Mouse (Mus musculus) midbrain, embryonic 12.5 days (tissue): Measurements from ENCODE around the gene 1700109H08Rik. TPM values are rescaled to one million over a fixed set of nuclear protein-coding genes. Genes with fewer than 3 reads are reported as not detected.
"Not testable (repeated sequence)": the region's sequence is repeated elsewhere in the genome, so short reads cannot be mapped to it uniquely, and the experiment has no call there.

Experiments used
- ATAC-seq: fragments of 200-750 bp; cut with Nextera tagmentation; 2 replicates; pipeline ENCODE4 v1.8.0; 2017; ENCODE audit warnings: low read depth, moderate TSS enrichment, moderate library complexity; ENCODE audit not compliant: low FRiP score
- H3K27ac ChIP-seq: fragments of 300-500 bp; sonication (generic); replicated peaks from 2 replicates; pipeline ENCODE4 v1.5.1; 2016; ENCODE audit warnings: mild to moderate bottlenecking
- H3K27me3 ChIP-seq: fragments of 300-500 bp; sonication (generic); 2 replicates; pipeline ENCODE4 v1.6.1; 2016; ENCODE audit warnings: mild to moderate bottlenecking
- H3K36me3 ChIP-seq: fragments of 300-500 bp; sonication (generic); 2 replicates; pipeline ENCODE4 v1.6.1; 2016
- H3K4me1 ChIP-seq: fragments of 300-500 bp; sonication (generic); 2 replicates; pipeline ENCODE4 v1.6.1; 2016
- H3K4me2 ChIP-seq: fragments of 300-500 bp; sonication (generic); replicated peaks from 2 replicates; pipeline ENCODE4 v1.6.1; 2016; ENCODE audit warnings: mild to moderate bottlenecking, moderate library complexity
- H3K4me3 ChIP-seq: fragments of 300-500 bp; sonication (generic); 2 replicates; pipeline ENCODE4 v1.5.1; 2016; ENCODE audit warnings: mild to moderate bottlenecking
- H3K9ac ChIP-seq: fragments of 300-500 bp; sonication (generic); replicated peaks from 2 replicates; pipeline ENCODE4 v1.6.1; 2016; ENCODE audit warnings: mild to moderate bottlenecking, moderate library complexity
- H3K9me3 ChIP-seq: fragments of 300-500 bp; sonication (generic); 2 replicates; pipeline ENCODE4 v1.6.1; 2016; ENCODE audit warnings: mild to moderate bottlenecking
- WGBS: fragments of 180-500 bp; shearing (Covaris S2); methylation state at CpG from one replicate; pipeline ENCODE4 v1.1.7; 2016; 5-methylcytosine and 5-hydroxymethylcytosine counted together
- polyA plus RNA-seq: library from polyadenylated mRNA; unstranded; fragments of >200 nt; fragmentation: Nextera tagmentation; extraction: Ambion mirVana; gene quantifications from 2 replicates; pipeline ENCODE4 v1.2.1, GENCODE M21; 2016

Gene 1700109H08Rik
- polyA plus RNA-seq, 1 experiment from 2014 or later, result 4.9 TPM

DNA sequence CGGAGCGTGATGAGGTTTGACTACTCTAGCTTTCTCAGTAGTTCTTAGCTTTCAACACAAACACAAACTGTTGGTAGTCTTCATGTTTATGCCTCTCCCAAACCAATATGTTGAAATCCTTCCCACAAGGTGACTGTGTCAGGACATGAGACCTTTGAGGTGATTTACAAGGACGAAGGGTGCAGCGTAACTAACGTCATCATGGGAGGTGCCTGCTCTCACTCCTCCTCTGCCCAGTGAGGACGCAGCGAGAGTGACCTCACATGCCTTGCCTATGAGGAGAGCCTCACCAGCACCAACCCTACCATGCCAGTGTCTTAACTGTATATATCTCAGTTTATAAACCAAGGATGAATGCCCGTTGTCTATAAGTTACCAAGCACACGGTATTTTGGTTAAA, 35.7 kb downstream of the 1700109H08Rik start:
- Histone ChIP-seq H3K4me3 (no peak overlapping the region), H3K27me3 (no peaks in the 10 kb centered on the region), H3K36me3 (peaks cover 46% of the 10 kb centered on the region), H3K27ac (no peak overlapping the region), H3K4me2 (no peak overlapping the region), H3K4me1 (no peaks in the 10 kb centered on the region), H3K9ac (no peak overlapping the region), H3K9me3 (no peaks in the 10 kb centered on the region)
- no peak for ATAC-seq
- whole genome bisulfite sequencing, result 95% methylated on average over 9 of the region's 9 CpGs

DNA sequence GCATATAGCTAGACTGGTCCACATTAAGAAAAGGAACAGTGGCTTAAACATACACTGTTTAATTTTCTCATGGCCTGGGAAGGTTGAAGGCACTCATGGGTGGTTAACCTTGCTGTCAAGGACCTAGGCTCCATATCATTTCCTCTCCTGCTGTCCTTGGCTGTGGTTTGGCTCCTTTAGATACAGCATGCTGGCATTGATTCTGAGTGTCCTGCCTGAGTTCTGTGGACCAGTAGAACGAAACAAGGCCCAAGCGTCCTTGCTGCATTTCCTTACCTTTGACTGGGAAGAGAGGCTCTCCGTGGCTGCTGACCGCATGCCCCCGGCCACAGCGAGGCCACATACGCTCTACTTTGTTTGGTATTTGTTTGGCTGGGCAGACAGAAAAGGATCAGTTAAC, 37.9 kb downstream of the 1700109H08Rik start:
- Histone ChIP-seq H3K27ac (no peak overlapping the region), H3K9me3 (no peaks in the 10 kb centered on the region), H3K4me2 (no peak overlapping the region), H3K27me3 (no peaks in the 10 kb centered on the region), H3K36me3 (peaks cover 54% of the 10 kb centered on the region), H3K9ac (no peak overlapping the region), H3K4me3 (no peak overlapping the region), H3K4me1 (no peaks in the 10 kb centered on the region)
- 96% methylated on average over 7 of the region's 7 CpGs for WGBS
- ATAC-seq, result no peak

DNA sequence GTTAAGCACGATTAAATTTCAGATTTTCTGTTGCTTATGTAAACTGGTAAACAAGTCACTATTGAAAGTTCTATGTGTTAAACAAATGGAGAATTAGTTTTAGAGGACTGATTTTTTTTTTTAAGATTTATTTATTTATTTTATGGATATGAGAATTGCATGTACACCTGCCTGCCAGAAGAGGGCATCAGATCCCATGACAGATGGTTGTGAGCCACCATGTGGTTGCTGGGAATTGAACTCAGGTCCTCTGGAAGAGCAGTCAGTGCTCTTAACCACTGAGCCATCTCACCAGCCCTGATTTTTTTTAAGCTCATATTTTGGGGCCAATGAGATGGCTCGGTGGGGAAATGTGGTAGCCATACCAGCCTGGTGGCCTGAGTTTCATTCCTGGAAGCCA, 40.5 kb downstream of the 1700109H08Rik start:
- not testable (repeated sequence) for H3K4me2 ChIP-seq, H3K9me3 ChIP-seq, H3K27me3 ChIP-seq, H3K4me3 ChIP-seq, H3K9ac ChIP-seq, H3K27ac ChIP-seq, ATAC-seq, H3K4me1 ChIP-seq
- peaks cover 38% of the 10 kb centered on the region for H3K36me3 ChIP-seq
- WGBS, result 93% methylated on average over 2 of the region's 2 CpGs

DNA sequence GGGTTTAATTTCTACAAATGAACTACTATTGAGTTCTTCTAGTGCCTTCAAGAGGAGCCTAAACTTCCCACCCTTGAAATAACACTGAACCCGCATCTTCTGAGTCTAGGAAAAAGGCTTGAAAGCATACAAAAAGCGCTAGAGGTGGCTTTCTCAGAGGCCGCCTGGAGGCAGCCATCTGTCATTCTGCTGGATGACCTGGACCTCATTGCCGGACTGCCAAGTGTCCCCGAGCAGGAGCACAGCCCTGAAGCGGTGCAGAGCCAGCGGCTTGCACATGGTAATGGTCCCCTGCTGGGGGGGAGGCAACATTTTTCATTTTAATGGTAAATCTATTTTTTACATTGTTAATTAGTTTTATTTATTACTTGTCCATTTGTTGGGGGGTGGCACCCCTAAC, 49.1 kb downstream of the 1700109H08Rik start:
- no peaks in the 10 kb centered on the region for H3K9me3 ChIP-seq
- no peak overlapping the region for H3K27ac ChIP-seq
- H3K4me1 ChIP-seq, result no peaks in the 10 kb centered on the region
- WGBS, result 93% methylated on average over 7 of the region's 7 CpGs
- no peaks in the 10 kb centered on the region for H3K27me3 ChIP-seq
- H3K9ac ChIP-seq, result no peak overlapping the region
- no peak overlapping the region for H3K4me3 ChIP-seq
- no peak for ATAC-seq
- peaks cover 40% of the 10 kb centered on the region for H3K36me3 ChIP-seq
- H3K4me2 ChIP-seq, result no peak overlapping the region

DNA sequence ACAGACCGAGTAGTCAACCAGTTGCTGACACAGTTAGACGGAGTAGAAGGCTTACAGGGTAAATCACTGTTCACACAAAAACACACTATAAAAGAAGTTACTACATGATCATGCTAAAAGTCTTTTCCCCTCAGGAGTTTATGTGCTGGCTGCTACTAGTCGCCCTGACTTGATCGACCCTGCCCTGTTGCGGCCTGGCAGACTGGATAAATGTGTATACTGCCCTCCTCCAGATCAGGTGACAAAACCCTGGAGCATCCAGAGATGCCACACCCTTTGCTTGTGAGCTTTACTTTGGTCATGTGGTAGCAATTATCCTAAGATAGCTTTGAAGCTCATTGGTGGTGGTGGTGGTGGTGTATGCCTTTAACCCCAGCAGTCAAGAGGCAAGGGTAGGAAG, 58.7 kb downstream of the 1700109H08Rik start:
- Histone ChIP-seq H3K4me2 (no peak overlapping the region), H3K36me3 (peaks cover 39% of the 10 kb centered on the region), H3K4me3 (no peak overlapping the region), H3K27ac (no peak overlapping the region), H3K9me3 (no peaks in the 10 kb centered on the region), H3K4me1 (no peaks in the 10 kb centered on the region), H3K9ac (no peak overlapping the region), H3K27me3 (no peaks in the 10 kb centered on the region)
- 97% methylated on average over 5 of the region's 5 CpGs for WGBS
- no peak for ATAC-seq

DNA sequence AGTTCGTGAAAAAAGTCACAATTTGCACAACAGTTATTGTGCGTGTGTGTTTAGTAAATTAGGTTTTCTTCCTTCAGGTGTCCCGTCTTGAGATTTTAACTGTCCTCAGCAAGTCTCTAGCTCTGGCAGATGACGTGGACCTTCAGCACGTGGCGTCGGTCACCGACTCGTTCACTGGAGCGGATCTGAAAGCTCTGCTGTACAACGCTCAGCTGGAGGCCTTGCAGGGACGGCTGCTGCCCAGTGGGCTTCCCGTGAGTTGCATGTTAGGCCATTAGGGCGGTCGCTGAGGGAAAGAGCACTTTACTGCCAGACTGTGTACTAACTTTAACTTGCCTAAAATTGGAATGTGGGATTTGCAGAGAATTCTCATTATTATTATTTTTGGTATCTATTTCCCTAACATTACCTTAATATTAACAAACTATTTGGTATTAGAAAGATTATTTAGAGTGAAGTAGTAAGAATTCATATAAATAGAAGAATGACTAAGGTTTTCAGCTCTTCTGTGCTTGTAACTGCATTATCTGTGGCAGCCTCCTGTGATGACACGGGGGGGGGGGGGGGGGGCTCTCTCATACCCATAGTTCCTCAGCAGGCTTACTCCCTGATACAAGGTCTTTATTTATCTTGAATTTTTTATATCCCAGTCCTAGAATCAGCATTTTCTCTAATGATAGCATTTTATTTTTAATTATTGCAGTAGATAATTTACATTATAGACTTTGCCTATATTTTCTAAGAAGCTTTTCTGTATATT, 60.3 kb downstream of the 1700109H08Rik start:
- Histone ChIP-seq H3K27ac (no peak overlapping the region), H3K36me3 (peaks cover 34% of the 10 kb centered on the region), H3K4me2 (no peak overlapping the region), H3K9ac (no peak overlapping the region), H3K9me3 (no peaks in the 10 kb centered on the region), H3K4me3 (no peak overlapping the region), H3K27me3 (no peaks in the 10 kb centered on the region), H3K4me1 (no peaks in the 10 kb centered on the region)
- WGBS, result 59% methylated on average over 16 of the region's 16 CpGs
- no peak for ATAC-seq

DNA sequence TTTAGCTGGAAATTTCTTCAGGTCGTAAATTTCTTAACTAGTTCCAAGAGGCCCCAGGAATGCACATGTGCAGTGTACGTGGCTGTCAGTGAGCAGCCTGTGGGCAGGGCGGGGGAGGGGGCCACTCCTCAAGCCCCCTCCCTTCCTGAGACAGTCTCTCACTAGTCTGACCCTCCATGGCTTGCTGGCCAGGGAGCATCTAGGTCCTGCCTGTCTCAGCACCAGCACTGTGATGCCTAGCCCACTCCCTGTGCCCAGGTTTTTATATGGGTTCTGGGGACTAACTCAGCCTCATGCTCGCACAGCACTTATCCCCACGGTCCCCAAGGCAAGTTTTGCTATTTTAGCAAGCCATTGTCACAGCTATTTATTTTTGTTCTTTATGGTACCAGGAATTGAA, 60.9 kb downstream of the 1700109H08Rik start:
- H3K9ac ChIP-seq, result no peak overlapping the region
- H3K9me3 ChIP-seq, result no peaks in the 10 kb centered on the region
- ATAC-seq, result 0 out of 2 replicates have a peak, but pooled peaks have one; percentile 34
- no peak overlapping the region for H3K27ac ChIP-seq
- no peaks in the 10 kb centered on the region for H3K4me1 ChIP-seq
- WGBS, result 82% methylated on average over 5 of the region's 5 CpGs
- H3K27me3 ChIP-seq, result no peaks in the 10 kb centered on the region
- H3K36me3 ChIP-seq, result peaks cover 31% of the 10 kb centered on the region
- H3K4me2 ChIP-seq, result no peak overlapping the region
- no peak overlapping the region for H3K4me3 ChIP-seq

DNA sequence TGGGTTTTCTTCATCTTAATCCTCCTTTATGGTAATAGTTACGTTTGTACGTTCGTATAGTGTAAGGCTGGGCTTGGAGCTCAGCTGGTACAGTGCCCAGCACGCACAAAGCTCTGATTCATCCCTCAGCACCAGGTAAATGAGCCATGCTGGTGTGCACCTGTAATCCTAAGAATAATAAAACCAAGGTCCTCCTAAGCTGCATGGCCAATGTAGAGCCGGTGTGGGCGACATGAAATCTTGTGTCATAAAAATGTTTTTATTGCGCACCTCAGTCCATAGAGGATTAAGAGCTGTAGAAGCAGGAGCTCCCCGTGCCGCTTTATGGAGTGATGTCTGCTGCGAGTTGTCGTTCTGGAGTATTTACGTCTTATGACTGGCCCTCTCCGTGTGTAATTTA, 61.9 kb downstream of the 1700109H08Rik start:
- Histone ChIP-seq H3K4me1 (no peaks in the 10 kb centered on the region), H3K4me3 (no peak overlapping the region), H3K4me2 (no peak overlapping the region), H3K9me3 (no peaks in the 10 kb centered on the region), H3K9ac (no peak overlapping the region), H3K36me3 (peaks cover 31% of the 10 kb centered on the region), H3K27ac (no peak overlapping the region), H3K27me3 (no peaks in the 10 kb centered on the region)
- WGBS, result 92% methylated on average over 13 of the region's 13 CpGs
- no peak for ATAC-seq

DNA sequence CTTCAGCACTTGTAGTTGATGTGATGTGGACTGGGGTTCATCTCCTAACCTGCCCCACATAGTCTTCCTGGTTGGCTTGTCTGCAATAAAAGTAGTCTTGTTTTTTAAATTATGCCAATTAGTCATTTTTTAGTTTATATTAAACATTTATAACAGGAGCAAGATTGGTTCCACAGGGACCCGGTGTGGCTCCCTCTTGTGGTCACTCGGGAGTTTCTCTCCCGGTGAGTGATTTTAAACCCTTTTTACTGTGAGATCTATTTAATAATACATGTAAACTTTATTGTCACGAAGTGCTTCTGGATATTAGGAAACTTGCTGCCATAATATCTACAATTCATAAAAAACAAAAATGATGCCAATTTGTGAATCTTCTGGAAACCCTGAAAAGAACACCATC, 62.6 kb downstream of the 1700109H08Rik start:
- peaks cover 31% of the 10 kb centered on the region for H3K36me3 ChIP-seq
- no peak overlapping the region for H3K9ac ChIP-seq
- no peak overlapping the region for H3K27ac ChIP-seq
- WGBS, result 73% methylated on average over 4 of the region's 4 CpGs
- ATAC-seq, result no peak
- H3K4me3 ChIP-seq, result no peak overlapping the region
- no peaks in the 10 kb centered on the region for H3K4me1 ChIP-seq
- H3K4me2 ChIP-seq, result no peak overlapping the region
- no peaks in the 10 kb centered on the region for H3K9me3 ChIP-seq
- no peaks in the 10 kb centered on the region for H3K27me3 ChIP-seq

Other genes starting within 250 kb of the 1700109H08Rik start
- gene Cdk6, start 230.1 kb upstream of the 1700109H08Rik start, polyA plus RNA-seq, result 16.5 and 18.0 TPM in 2 replicates
- 36.4 and 39.4 TPM in 2 replicates for gene Fam133b, start 27.7 kb upstream of the 1700109H08Rik start, polyA plus RNA-seq
- gene Pex1, start 24.5 kb downstream of the 1700109H08Rik start, polyA plus RNA-seq, result 21.0 and 24.8 TPM in 2 replicates
- gene Rbm48, start 25.0 kb downstream of the 1700109H08Rik start, polyA plus RNA-seq, result 15.6 and 15.8 TPM in 2 replicates
- 0.14 TPM in 1 of 2 replicates, not detected in the other for gene Tmbim7, start 79.6 kb downstream of the 1700109H08Rik start, polyA plus RNA-seq
- 76.6 and 86.4 TPM in 2 replicates for gene Gatad1, start 85.6 kb downstream of the 1700109H08Rik start, polyA plus RNA-seq
- gene Ankib1, start 231.4 kb downstream of the 1700109H08Rik start, polyA plus RNA-seq, result 22.6 and 23.3 TPM in 2 replicates
- 81.6 and 83.9 TPM in 2 replicates for gene Krit1, start 231.6 kb downstream of the 1700109H08Rik start, polyA plus RNA-seq